Mouse (Mus musculus) left cerebral cortex, postnatal 14 days (tissue): Measurements from ENCODE around the gene Afdn. TPM values are rescaled to one million over a fixed set of nuclear protein-coding genes. Genes with fewer than 3 reads are reported as not detected.
A peak's percentile ranks its signal among the peaks of the same experiment; 100 is the strongest.
"Not testable (repeated sequence)": the region's sequence is repeated elsewhere in the genome, so short reads cannot be mapped to it uniquely, and the experiment has no call there.

Experiments
- DNase-seq, 2 experiments: peaks; one replicate each; pipeline ENCODE4 v3.0.0; 2021 to 2022; ENCODE audit warnings: low spot score in 2 of 2, mixed read lengths in 1 of 2
- intact Hi-C: fragments of 180-260 bp; cut with DNase I; formaldehyde crosslinking; loops from one replicate; pipeline ENCODE4 v1.15.1; 2025
- total RNA-seq, 2 experiments: library from RNA; stranded (reverse); gene quantifications; 2 replicates each; pipeline ENCODE4 v1.2.3; 2021

Gene Afdn
- total RNA-seq, 2 experiments from 2014 or later, result 120 to 122 TPM

- peak in 1 of 2 experiments; percentile 33 for DNase-seq
- intact Hi-C loops, result loop anchor here (5.0 kb wide), 2 partner anchors 66 to 289 kb away; no protein-coding TSS in a partner anchor
Measured at GRCm38 (mm10) chr17:13761179-13761913, 1.0 kb downstream of the Afdn start, which contains the start of gene Tcte2. Gene Tcte2, minus strand, starts transcription at chr17:13761825.

GRCm38 (mm10) chr17:13763819-13764218 is 3.5 kb downstream of the Afdn start:
- intact Hi-C loops, result loop anchor here (5.0 kb wide), 2 partner anchors 63 to 292 kb away; no protein-coding TSS in a partner anchor
- no peak for DNase-seq

GRCm38 (mm10) chr17:13764911-13765310 is 4.6 kb downstream of the Afdn start:
- intact Hi-C loops, result loop anchor here (5.0 kb wide), 2 partner anchors 62 to 293 kb away; no protein-coding TSS in a partner anchor
- DNase-seq, result not testable (repeated sequence)

GRCm38 (mm10) chr17:13768531-13768930 is 8.2 kb downstream of the Afdn start:
- intact Hi-C loops, result no loop called here
- no peak for DNase-seq

- intact Hi-C loops, result no loop called here
- DNase-seq, result peak in 1 of 2 experiments; percentile 63
Measured at GRCm38 (mm10) chr17:13769256-13769655, 8.9 kb downstream of the Afdn start.

- intact Hi-C loops, result no loop called here
- DNase-seq, result no peak
Measured at GRCm38 (mm10) chr17:13777676-13778075, 17.3 kb downstream of the Afdn start.

GRCm38 (mm10) chr17:13778865-13779264 is 18.5 kb downstream of the Afdn start:
- intact Hi-C loops, result no loop called here
- DNase-seq, result no peak

- no peak for DNase-seq
- intact Hi-C loops, result no loop called here
Measured at GRCm38 (mm10) chr17:13781948-13782347, 21.6 kb downstream of the Afdn start.

GRCm38 (mm10) chr17:13783469-13783868 is 23.1 kb downstream of the Afdn start:
- no peak for DNase-seq
- intact Hi-C loops, result no loop called here

- DNase-seq, intact Hi-C loops: not testable (repeated sequence)
Measured at GRCm38 (mm10) chr17:13790033-13790432, 29.7 kb downstream of the Afdn start.

- DNase-seq, result no peak
- intact Hi-C loops, result no loop called here
Measured at GRCm38 (mm10) chr17:13797691-13798090, 37.4 kb downstream of the Afdn start.

GRCm38 (mm10) chr17:13802836-13803408 is 42.6 kb downstream of the Afdn start:
- intact Hi-C loops, result no loop called here

GRCm38 (mm10) chr17:13806016-13806415 is 45.7 kb downstream of the Afdn start:
- intact Hi-C loops, result no loop called here
- DNase-seq, result no peak

More at GRCm38 (mm10) chr17:13802836-13803408, 42.6 kb downstream of the Afdn start:
- no peak for DNase-seq

- intact Hi-C loops, result no loop called here
Measured at GRCm38 (mm10) chr17:13817789-13818188, 57.5 kb downstream of the Afdn start.

GRCm38 (mm10) chr17:13819342-13819741 is 59.0 kb downstream of the Afdn start:
- DNase-seq, result no peak
- intact Hi-C loops, result no loop called here

More at GRCm38 (mm10) chr17:13817789-13818188, 57.5 kb downstream of the Afdn start:
- DNase-seq, result no peak

- no peak for DNase-seq
- intact Hi-C loops, result no loop called here
Measured at GRCm38 (mm10) chr17:13820676-13821075, 60.3 kb downstream of the Afdn start.

GRCm38 (mm10) chr17:13825421-13825820 is 65.1 kb downstream of the Afdn start:
- intact Hi-C loops, result loop anchor here (5.0 kb wide), 1 partner anchor 63 kb away; the partner anchor contains the start of genes Afdn and Tcte2
- no peak for DNase-seq

GRCm38 (mm10) chr17:13830234-13830633 is 69.9 kb downstream of the Afdn start:
- no peak for DNase-seq
- intact Hi-C loops, result loop anchor here (1.0 kb wide), 1 partner anchor 358 kb away; no protein-coding TSS in a partner anchor

GRCm38 (mm10) chr17:13830636-13831341 is 70.5 kb downstream of the Afdn start:
- peak; percentile 76 to 81 for DNase-seq
- intact Hi-C loops, result loop anchor here (1.0 kb wide), 1 partner anchor 358 kb away; no protein-coding TSS in a partner anchor

- DNase-seq, result peak in 1 of 2 experiments; percentile 55
- intact Hi-C loops, result no loop called here
Measured at GRCm38 (mm10) chr17:13835876-13836275, 75.5 kb downstream of the Afdn start.
